Mouse (Mus musculus): ENCODE results near the gene Iyd. TPM values are rescaled to one million over a fixed set of nuclear protein-coding genes. Genes with fewer than 3 reads are reported as not detected.

Iyd gene
- polyA plus RNA-seq, 1 experiment from 2014 or later: 16.0 TPM

- H3K36me3 ChIP-seq (ENCODE audit: insufficient read depth, low read length): no peaks in the 10 kb centered on the region
- H3K27me3 ChIP-seq (ENCODE audit: insufficient read depth, low read length): no peaks in the 10 kb centered on the region
- TF ChIP-seq CTCF (IDR thresholded peaks at IDR 0.05; ENCODE audit: low read depth): no peak
- H3K9ac ChIP-seq (ENCODE audit: low read depth, low read length): no peak overlapping the region
- DNase-seq (ENCODE audit: low spot score) (no peak), ATAC-seq (replicated peaks; ENCODE audit: low FRiP score, low read depth) (no peak)
- 0 out of 2 replicates have a peak, but pooled peaks cover 2% of the 10 kb centered on the region for H3K4me1 ChIP-seq (replicated peaks; ENCODE audit: insufficient read depth, low read length)
- H3K27ac ChIP-seq: no peak overlapping the region
- no peak overlapping the region for H3K4me2 ChIP-seq (ENCODE audit: low read length)
- H3K9me3 ChIP-seq (replicated peaks; ENCODE audit: low read length): no peaks in the 10 kb centered on the region
- 63% methylated on average over 3 of the region's 3 CpGs for WGBS
- H3K4me3 ChIP-seq (replicated peaks; ENCODE audit: low read depth, low read length): no peak overlapping the region
Observed at GRCm38 (mm10) chr10:3591790-3592189, 51.8 kb downstream of the Iyd start.

- TF ChIP-seq CTCF (IDR thresholded peaks at IDR 0.05; ENCODE audit: low read depth): no peak
Observed at GRCm38 (mm10) chr10:3596697-3597096, 56.7 kb downstream of the Iyd start.

GRCm38 (mm10) chr10:3597760-3598159 lies 57.7 kb downstream of the Iyd start:
- no peaks in the 10 kb centered on the region for H3K27me3 ChIP-seq (ENCODE audit: insufficient read depth, low read length)
- H3K4me2 ChIP-seq (ENCODE audit: low read length): no peak overlapping the region
- no peak overlapping the region for H3K4me3 ChIP-seq (replicated peaks; ENCODE audit: low read depth, low read length)
- ATAC-seq (replicated peaks; ENCODE audit: low FRiP score, low read depth) (no peak), DNase-seq (ENCODE audit: low spot score) (no peak)
- no peak overlapping the region for H3K27ac ChIP-seq
- no peaks in the 10 kb centered on the region for H3K36me3 ChIP-seq (ENCODE audit: insufficient read depth, low read length)
- H3K9me3 ChIP-seq (replicated peaks; ENCODE audit: low read length): no peaks in the 10 kb centered on the region
- H3K9ac ChIP-seq (ENCODE audit: low read depth, low read length): no peak overlapping the region
- whole genome bisulfite sequencing: 90% methylated on average over 3 of the region's 3 CpGs
- H3K4me1 ChIP-seq (replicated peaks; ENCODE audit: insufficient read depth, low read length): no peaks in the 10 kb centered on the region
- TF ChIP-seq CTCF (IDR thresholded peaks at IDR 0.05; ENCODE audit: low read depth): no peak

More at GRCm38 (mm10) chr10:3596697-3597096, 56.7 kb downstream of the Iyd start:
- Histone ChIP-seq H3K4me2 (ENCODE audit: low read length) (no peak overlapping the region), H3K9ac (ENCODE audit: low read depth, low read length) (no peak overlapping the region), H3K27me3 (ENCODE audit: insufficient read depth, low read length) (no peaks in the 10 kb centered on the region), H3K4me1 (replicated peaks; ENCODE audit: insufficient read depth, low read length) (0 out of 2 replicates have a peak, but pooled peaks cover under 1% of the 10 kb centered on the region), H3K27ac (no peak overlapping the region), H3K36me3 (ENCODE audit: insufficient read depth, low read length) (no peaks in the 10 kb centered on the region), H3K4me3 (replicated peaks; ENCODE audit: low read depth, low read length) (no peak overlapping the region), H3K9me3 (replicated peaks; ENCODE audit: low read length) (no peaks in the 10 kb centered on the region)
- ATAC-seq (replicated peaks; ENCODE audit: low FRiP score, low read depth) (no peak), DNase-seq (ENCODE audit: low spot score) (no peak)
- 67% methylated on average over 2 of the region's 2 CpGs for WGBS

Other genes with a start within 250 kb of the Iyd start
- 3.9 and 4.3 TPM in 2 replicates for gene Ppp1r14c, start 174.2 kb upstream of the Iyd start, polyA plus RNA-seq (2015; fragmentation: Nextera tagmentation; extraction: Ambion mirVana)
- gene Plekhg1, start 200.1 kb downstream of the Iyd start, polyA plus RNA-seq (2015; fragmentation: Nextera tagmentation; extraction: Ambion mirVana): 7.9 and 8.9 TPM in 2 replicates

All from kidney, postnatal 0 days (tissue).